Comparison of ENCODE assay signal across 12 mouse cellular contexts in genomic region chr2:146218881-146219535, GRCm38 (mm10). TPM values are rescaled to one million over a fixed set of nuclear protein-coding genes. Genes with fewer than 3 reads are reported as not detected.
A peak's percentile ranks its signal among the peaks of the same experiment; 100 is the strongest.
DNase-seq lines count a peak whose midpoint lies in the region; ATAC-seq lines count a peak whose summit lies in the region.
"Had no signal": no experiment of that assay in that cellular context is flagged by ENCODE, and none has a peak within 500 bp of the region (broad histone marks: within the 10 kb centered on the region; RNA-seq: fewer than 3 reads in every experiment).

No protein-coding gene starts in this region.

- no peaks in the 10 kb centered on the region for H3K9me3 ChIP-seq in midbrain, embryonic 12.5 days
- H3K9me3 ChIP-seq: limb, embryonic 13.5 days; stomach, embryonic 15.5 days had no signal

- H3K4me2 ChIP-seq in midbrain, embryonic 12.5 days (replicated peaks): peak overlapping the region; percentile 51

- peak overlapping the region; percentile 94 for H3K27ac ChIP-seq in midbrain, embryonic 12.5 days (replicated peaks)
- H3K27ac ChIP-seq: limb, embryonic 13.5 days; stomach, embryonic 15.5 days had no signal

- H3K4me1 ChIP-seq in midbrain, embryonic 12.5 days: peaks cover 71% of the 10 kb centered on the region

- no peak for ATAC-seq in CD4-positive, CD25-positive, alpha-beta regulatory T cell, adult 4 months
- no peak for ATAC-seq in midbrain, embryonic 12.5 days (ENCODE audit: low FRiP score, low read depth)

- no peaks in the 10 kb centered on the region for H3K36me3 ChIP-seq in midbrain, embryonic 12.5 days
- H3K36me3 ChIP-seq: limb, embryonic 13.5 days; stomach, embryonic 15.5 days had no signal

- peaks cover 60% of the 10 kb centered on the region for H3K27me3 ChIP-seq in midbrain, embryonic 12.5 days

- H3K4me3 ChIP-seq in midbrain, embryonic 12.5 days: peak overlapping the region; percentile 26; the same call in 1 of the 2 replicates

- peak; percentile 9 for DNase-seq in CD4-positive, CD25-positive, alpha-beta regulatory T cell, adult 2 months (ENCODE audit: low read depth, low spot score)
- DNase-seq in right cerebral cortex, adult 2 months (ENCODE audit: low spot score in 2 of 2): peak; percentile 44 to 47
- DNase-seq in right cerebral cortex, postnatal 10 days (ENCODE audit: low spot score in 2 of 2): no peak
- DNase-seq in testis, postnatal 14 days (ENCODE audit: low spot score): no peak
- DNase-seq in urinary bladder, postnatal 10 days (ENCODE audit: low spot score): no peak
- no peak for DNase-seq in gastrocnemius, postnatal 25 days

- peak overlapping the region; percentile 48 for H3K9ac ChIP-seq in midbrain, embryonic 12.5 days (replicated peaks)
- H3K9ac ChIP-seq: stomach, embryonic 15.5 days had no signal

- under 1% methylated on average over 19 of the region's 19 CpGs for WGBS in midbrain, embryonic 12.5 days

RNA-seq across cellular contexts. Expression of gene Insm1, which starts 2.7 kb away (rescaled TPM):
- not detected for polyA plus RNA-seq in CD4-positive, CD25-positive, alpha-beta regulatory T cell, adult 4 months (2017; shearing (Covaris generic))
- polyA plus RNA-seq in midbrain, embryonic 12.5 days (2016; fragmentation: Nextera tagmentation; extraction: Ambion mirVana): 12.2 and 12.8 TPM in 2 replicates
- total RNA-seq in gastrocnemius, postnatal 25 days (2021): not detected
- total RNA-seq: common myeloid progenitor, adult 5-6 weeks had no signal
- polyA plus RNA-seq: heart, embryonic 14.5 days; limb, embryonic 13.5 days had no signal

Comparison
In these comparisons a context has a peak if more than half of its experiments do, and no peak if none do; other contexts are left out.
1. DNase-seq: peak in CD4-positive, CD25-positive, alpha-beta regulatory T cell, adult 2 months (single experiment) and right cerebral cortex, adult 2 months (2 of 2); none in right cerebral cortex, postnatal 10 days (0 of 2), testis, postnatal 14 days (single experiment), urinary bladder, postnatal 10 days (single experiment) and gastrocnemius, postnatal 25 days (single experiment).
2. RNA of gene Insm1, which starts 2.7 kb away (polyA plus RNA-seq): 12.2 to 12.8 TPM in midbrain, embryonic 12.5 days; not detected in CD4-positive, CD25-positive, alpha-beta regulatory T cell, adult 4 months; every median in the first group is over 10 times any median in the second.